Mouse (Mus musculus) embryonic facial prominence, embryonic 10.5 days (tissue): ENCODE measurements around the gene Rex1bd. TPM values are rescaled to one million over a fixed set of nuclear protein-coding genes. Genes with fewer than 3 reads are reported as not detected.
"Not testable (repeated sequence)": the region's sequence is repeated elsewhere in the genome, so short reads cannot be mapped to it uniquely, and the experiment has no call there.

Source experiments
- DNase-seq: peaks from one replicate; pipeline ENCODE4 v3.0.0-alpha.2; 2017; ENCODE audit warnings: low spot score
- H3K27ac ChIP-seq: fragments of 300-500 bp; sonication (generic); replicated peaks from 2 replicates; pipeline ENCODE4 v1.5.1; 2016; ENCODE audit warnings: mild to moderate bottlenecking
- H3K27me3 ChIP-seq: fragments of 300-500 bp; sonication (generic); replicated peaks from 2 replicates; pipeline ENCODE4 v1.6.1; 2016; ENCODE audit warnings: low read depth, mild to moderate bottlenecking; ENCODE audit not compliant: poor library complexity, severe bottlenecking
- H3K36me3 ChIP-seq: fragments of 300-500 bp; sonication (generic); replicated peaks from 2 replicates; pipeline ENCODE4 v1.6.1; 2016; ENCODE audit warnings: mild to moderate bottlenecking, moderate library complexity
- H3K4me1 ChIP-seq: fragments of 300-500 bp; sonication (generic); 2 replicates; pipeline ENCODE4 v1.6.1; 2016
- H3K4me3 ChIP-seq: fragments of 300-500 bp; sonication (generic); 2 replicates; pipeline ENCODE4 v1.5.1; 2016; ENCODE audit warnings: mild to moderate bottlenecking, moderate library complexity
- H3K9me3 ChIP-seq: fragments of 300-500 bp; sonication (generic); 2 replicates; pipeline ENCODE4 v1.6.1; 2016; ENCODE audit warnings: mild to moderate bottlenecking
- whole genome bisulfite sequencing: fragments of 180-500 bp; shearing (Covaris S2); methylation state at CpG from one replicate; pipeline ENCODE4 v1.1.7; 2016; 5-methylcytosine and 5-hydroxymethylcytosine counted together
- polyA plus RNA-seq: library from polyadenylated mRNA; unstranded; fragments of >200 nt; fragmentation: Nextera tagmentation; extraction: Ambion mirVana; gene quantifications from 2 replicates; pipeline ENCODE4 v1.2.1, GENCODE M21; 2016

The Rex1bd gene
- polyA plus RNA-seq, 1 experiment from 2014 or later, result 138 TPM

- Histone ChIP-seq H3K4me3 (peak overlapping the region; percentile 90), H3K27me3 (no peaks in the 10 kb centered on the region), H3K4me1 (peaks cover 40% of the 10 kb centered on the region), H3K36me3 (peaks cover 30% of the 10 kb centered on the region), H3K27ac (peak overlapping the region; percentile 99), H3K9me3 (no peaks in the 10 kb centered on the region)
- 3% methylated on average over 8 of the region's 8 CpGs for WGBS
- no peak for DNase-seq
Observed at GRCm38 (mm10) chr8:70527111-70527511, 20.6 kb upstream of the Rex1bd start.

GRCm38 (mm10) chr8:70522592-70523403, 16.2 kb upstream of the Rex1bd start:
- Histone ChIP-seq H3K4me1 (peaks cover 36% of the 10 kb centered on the region), H3K27me3 (no peaks in the 10 kb centered on the region), H3K4me3 (peak overlapping the region; percentile 84), H3K36me3 (peaks cover 21% of the 10 kb centered on the region), H3K27ac (peak overlapping the region; percentile 90), H3K9me3 (no peaks in the 10 kb centered on the region)
- WGBS, result under 1% methylated on average over 51 of the region's 51 CpGs
- DNase-seq, result peak; percentile 96

GRCm38 (mm10) chr8:70519606-70520005, 13.1 kb upstream of the Rex1bd start:
- Histone ChIP-seq H3K27ac (no peak overlapping the region), H3K36me3 (peaks cover 44% of the 10 kb centered on the region), H3K27me3 (no peaks in the 10 kb centered on the region), H3K4me1 (peaks cover 27% of the 10 kb centered on the region), H3K9me3 (no peaks in the 10 kb centered on the region), H3K4me3 (no peak overlapping the region)
- DNase-seq, result no peak
- WGBS, result 66% methylated on average over 2 of the region's 2 CpGs

- Histone ChIP-seq H3K27ac (no peak overlapping the region), H3K4me1 (peaks cover 27% of the 10 kb centered on the region), H3K9me3 (no peaks in the 10 kb centered on the region), H3K27me3 (no peaks in the 10 kb centered on the region), H3K36me3 (peaks cover 49% of the 10 kb centered on the region), H3K4me3 (no peak overlapping the region)
- 93% methylated on average over 6 of the region's 6 CpGs for WGBS
- no peak for DNase-seq
Observed at GRCm38 (mm10) chr8:70519043-70519442, 12.5 kb upstream of the Rex1bd start.

GRCm38 (mm10) chr8:70517940-70518643, 11.5 kb upstream of the Rex1bd start:
- Histone ChIP-seq H3K4me3 (no peak overlapping the region), H3K9me3 (no peaks in the 10 kb centered on the region), H3K27ac (no peak overlapping the region), H3K27me3 (no peaks in the 10 kb centered on the region), H3K4me1 (peaks cover 21% of the 10 kb centered on the region), H3K36me3 (peaks cover 59% of the 10 kb centered on the region)
- no peak for DNase-seq
- WGBS, result 76% methylated on average over 10 of the region's 10 CpGs

- no peak overlapping the region for H3K27ac ChIP-seq
- peaks cover 70% of the 10 kb centered on the region for H3K36me3 ChIP-seq
- DNase-seq, result no peak
- H3K27me3 ChIP-seq, result no peaks in the 10 kb centered on the region
- peaks cover 32% of the 10 kb centered on the region for H3K4me1 ChIP-seq
- no peak overlapping the region for H3K4me3 ChIP-seq
- H3K9me3 ChIP-seq, result no peaks in the 10 kb centered on the region
- 88% methylated on average over 2 of the region's 2 CpGs for WGBS
Observed at GRCm38 (mm10) chr8:70513441-70513840, 6.9 kb upstream of the Rex1bd start.

- 93% methylated on average over 11 of the region's 11 CpGs for WGBS
- H3K36me3 ChIP-seq, result peaks cover 70% of the 10 kb centered on the region
Observed at GRCm38 (mm10) chr8:70512253-70512903, 5.8 kb upstream of the Rex1bd start.

GRCm38 (mm10) chr8:70511770-70512169, 5.2 kb upstream of the Rex1bd start:
- WGBS, result 98% methylated on average over 2 of the region's 2 CpGs

More at GRCm38 (mm10) chr8:70512253-70512903, 5.8 kb upstream of the Rex1bd start:
- H3K27ac ChIP-seq, result no peak overlapping the region
- peaks cover 30% of the 10 kb centered on the region for H3K4me1 ChIP-seq
- H3K27me3 ChIP-seq, result no peaks in the 10 kb centered on the region
- peak overlapping the region; percentile 94; the same call in 1 of the 2 replicates for H3K4me3 ChIP-seq
- H3K9me3 ChIP-seq, result no peaks in the 10 kb centered on the region
- DNase-seq, result no peak

GRCm38 (mm10) chr8:70511174-70511573, 4.6 kb upstream of the Rex1bd start:
- not testable (repeated sequence) for DNase-seq, H3K27me3 ChIP-seq, H3K9me3 ChIP-seq
- peaks cover 69% of the 10 kb centered on the region for H3K36me3 ChIP-seq
- 86% methylated on average over 6 of the region's 6 CpGs for WGBS
- H3K4me1 ChIP-seq, result peaks cover 37% of the 10 kb centered on the region
- peak overlapping the region; percentile 96 for H3K27ac ChIP-seq
- peak overlapping the region; percentile 94 for H3K4me3 ChIP-seq

More at GRCm38 (mm10) chr8:70511770-70512169, 5.2 kb upstream of the Rex1bd start:
- no peak for DNase-seq
- Histone ChIP-seq H3K9me3 (no peaks in the 10 kb centered on the region), H3K36me3 (peaks cover 74% of the 10 kb centered on the region), H3K4me1 (peaks cover 34% of the 10 kb centered on the region), H3K27ac (no peak overlapping the region), H3K4me3 (peak overlapping the region; percentile 94), H3K27me3 (no peaks in the 10 kb centered on the region)

GRCm38 (mm10) chr8:70510228-70510915, 3.8 kb upstream of the Rex1bd start, which contains the start of gene Uba52:
Gene Uba52, minus strand, starts transcription at chr8:70510801.
- H3K36me3 ChIP-seq, result peaks cover 62% of the 10 kb centered on the region
- peak within 1 kb of the TSS; percentile 96 for H3K27ac ChIP-seq
- WGBS, result 1% methylated on average over 74 of the region's 74 CpGs
- peak; percentile 98 for DNase-seq
- no peaks in the 10 kb centered on the region for H3K27me3 ChIP-seq
- H3K4me1 ChIP-seq, result peaks cover 45% of the 10 kb centered on the region
- no peaks in the 10 kb centered on the region for H3K9me3 ChIP-seq
- peak within 1 kb of the TSS; percentile 94 for H3K4me3 ChIP-seq

GRCm38 (mm10) chr8:70509281-70509952, 2.9 kb upstream of the Rex1bd start:
- WGBS, result 15% methylated on average over 25 of the region's 25 CpGs
- Histone ChIP-seq H3K9me3 (no peaks in the 10 kb centered on the region), H3K36me3 (peaks cover 58% of the 10 kb centered on the region), H3K4me1 (peaks cover 55% of the 10 kb centered on the region), H3K4me3 (peak overlapping the region; percentile 94), H3K27me3 (peaks cover 2% of the 10 kb centered on the region), H3K27ac (peak overlapping the region; percentile 96)
- no peak for DNase-seq
